Mouse (Mus musculus): ENCODE data around the gene Cdk1.

Cdk1 gene

DNA sequence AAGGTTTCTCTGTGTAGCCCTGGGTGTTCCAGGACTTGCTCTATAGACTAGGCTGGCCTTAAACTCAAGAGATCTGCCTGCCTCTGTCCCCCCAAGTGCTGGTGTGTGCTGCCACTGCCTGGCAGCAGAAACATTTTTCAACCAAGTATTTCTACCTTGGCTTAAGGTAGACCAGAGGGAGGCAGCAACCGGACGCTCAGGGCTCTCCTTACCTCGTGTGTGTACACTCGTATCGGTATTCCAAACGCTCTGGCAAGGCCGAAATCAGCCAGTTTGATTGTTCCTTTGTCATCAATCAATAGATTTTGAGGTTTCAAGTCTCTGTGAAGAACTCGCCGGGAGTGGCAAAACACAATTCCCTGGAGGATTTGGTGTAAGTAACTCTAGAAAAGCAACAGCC lies 10.4 kb downstream of the Cdk1 start:
- DNase-seq = no peak

GRCm38 (mm10) chr10:69341570-69342227 lies 11.0 kb downstream of the Cdk1 start:
- DNase-seq = no peak

GRCm38 (mm10) chr10:69340001-69340400 lies 12.7 kb downstream of the Cdk1 start:
- no peak for DNase-seq

GRCm38 (mm10) chr10:69336219-69336618 lies 16.5 kb downstream of the Cdk1 start:
- no peak for DNase-seq

- DNase-seq = no peak
These were observed 17.1 kb downstream of the Cdk1 start for GRCm38 (mm10) chr10:69335611-69336010.

DNA sequence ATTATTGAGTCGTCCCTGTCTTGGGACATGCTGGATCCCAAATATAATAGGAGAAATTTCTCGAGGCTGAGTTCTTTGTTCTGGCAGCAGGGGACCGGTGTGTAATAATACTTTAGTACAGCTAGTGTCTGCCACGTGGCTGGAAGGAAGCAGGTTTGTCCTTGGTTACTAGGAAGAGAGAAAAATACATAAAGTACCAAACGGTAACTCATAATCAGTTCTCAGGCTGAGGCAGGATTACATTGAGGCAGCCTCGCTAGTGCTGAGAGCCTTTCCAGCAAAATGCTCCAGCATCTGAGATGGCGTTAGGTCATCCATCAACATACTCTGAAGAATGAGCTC lies 17.6 kb downstream of the Cdk1 start:
- no peak for DNase-seq

DNA sequence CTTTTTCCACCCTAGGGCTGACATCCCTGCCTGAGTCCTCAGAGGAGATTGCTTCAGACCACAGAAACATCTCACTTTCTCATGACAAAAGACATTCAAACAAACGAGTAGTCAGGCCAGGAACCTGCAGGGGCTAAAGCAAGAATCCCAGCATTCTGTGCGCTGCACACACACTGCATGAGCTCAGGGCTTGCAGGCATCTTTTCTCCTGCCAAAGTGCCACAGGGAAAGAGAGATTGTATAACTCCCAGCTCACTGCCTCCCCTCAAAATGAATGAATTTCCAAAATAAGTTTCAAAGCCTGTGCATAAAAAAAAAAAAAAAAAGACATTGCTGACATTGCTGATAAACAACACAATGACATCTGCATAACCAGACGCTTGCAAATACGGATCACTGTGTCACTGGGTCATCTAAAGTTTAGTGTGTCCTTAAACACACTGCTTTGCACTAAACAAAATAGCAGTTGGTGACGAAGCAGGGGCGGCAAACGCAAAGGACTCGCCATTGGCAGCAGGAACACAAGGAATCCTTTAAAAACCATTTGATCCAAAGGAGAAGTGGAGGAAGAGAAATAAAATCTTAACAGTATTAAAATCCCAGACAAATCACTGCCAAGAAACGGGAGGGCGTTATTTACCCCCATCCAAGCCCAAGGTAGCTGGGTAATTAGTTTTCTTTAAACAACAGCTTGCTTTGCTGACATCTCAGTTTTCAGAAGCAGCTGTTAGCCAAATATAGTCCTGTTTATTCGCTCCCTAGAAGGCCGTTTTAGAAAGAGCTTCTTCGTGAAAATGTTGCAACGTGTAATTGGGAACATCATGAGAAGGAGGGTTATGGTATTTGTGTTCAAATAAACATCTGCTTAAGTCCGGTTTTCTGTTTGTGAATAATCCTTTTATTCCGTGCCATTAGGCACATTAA lies 18.2 kb downstream of the Cdk1 start:
- DNase-seq = no peak

- DNase-seq = no peak
These were observed 19.5 kb downstream of the Cdk1 start for GRCm38 (mm10) chr10:69333212-69333611.

- DNase-seq = no peak
These were observed 21.5 kb downstream of the Cdk1 start for GRCm38 (mm10) chr10:69331231-69331630.

DNA sequence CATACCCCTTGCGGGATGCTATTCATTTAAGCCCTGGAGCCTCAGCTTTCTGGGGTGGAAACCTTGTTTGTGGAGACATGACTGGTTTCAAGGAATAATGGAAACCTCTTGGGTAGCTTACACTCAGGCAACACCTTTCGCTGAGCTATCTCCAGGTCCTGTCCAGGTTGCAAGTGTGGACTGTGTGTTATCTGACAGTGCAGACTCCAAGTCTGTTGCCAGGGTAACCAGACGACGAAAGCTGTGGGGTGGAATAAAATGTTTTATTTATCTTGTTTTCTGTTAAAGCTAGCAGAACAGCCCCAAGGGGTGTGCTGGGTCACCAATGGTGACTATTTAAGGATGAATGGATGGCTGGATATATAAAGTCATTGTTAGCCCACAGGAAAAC lies 24.1 kb downstream of the Cdk1 start:
- no peak for DNase-seq

- no peak for DNase-seq
These were observed 24.6 kb downstream of the Cdk1 start for GRCm38 (mm10) chr10:69328029-69328655.

DNA sequence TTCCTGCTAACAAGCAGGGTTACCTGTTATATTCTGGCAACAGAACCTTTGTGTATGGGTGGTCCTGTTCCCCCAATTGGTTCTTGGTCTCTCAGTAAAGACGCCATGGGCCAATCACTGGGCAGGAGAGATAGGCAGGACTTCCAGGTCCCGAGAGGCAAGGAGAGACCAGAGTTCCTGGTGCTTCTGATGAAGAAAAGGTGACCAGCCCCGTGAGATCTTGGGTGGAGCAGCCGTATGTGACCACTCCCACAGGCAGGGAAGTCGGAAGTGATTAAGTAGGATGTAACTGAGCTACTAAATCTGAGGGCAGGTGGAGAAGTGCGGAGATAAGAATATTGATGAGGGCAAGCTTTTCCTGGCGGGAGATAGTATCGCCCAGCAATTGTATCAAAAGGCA lies 25.4 kb downstream of the Cdk1 start:
- no peak for DNase-seq

DNA sequence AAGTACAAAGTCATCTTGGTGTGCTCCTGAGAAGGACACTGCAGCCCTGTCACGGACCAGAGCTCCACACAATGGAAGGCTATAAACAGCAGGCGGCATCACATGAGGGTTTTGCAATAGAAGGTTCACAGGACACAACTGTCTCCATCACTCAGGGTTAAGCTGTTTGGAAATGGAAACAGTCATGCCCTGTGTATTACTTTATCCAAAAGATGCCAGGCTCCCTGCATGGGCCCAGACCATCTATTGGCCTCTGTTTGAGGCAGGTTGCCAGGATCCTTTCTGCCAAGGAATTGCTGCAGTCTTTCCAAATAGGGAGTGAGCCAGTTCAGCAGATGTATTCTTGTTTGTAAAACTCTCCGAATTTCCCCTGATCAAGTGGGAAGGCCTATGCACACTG lies 26.3 kb downstream of the Cdk1 start:
- no peak for DNase-seq

- DNase-seq = no peak
These were observed 27.9 kb downstream of the Cdk1 start for GRCm38 (mm10) chr10:69324816-69325215.

- no peak for DNase-seq
These were observed 28.8 kb downstream of the Cdk1 start for GRCm38 (mm10) chr10:69323986-69324385.

GRCm38 (mm10) chr10:69321519-69322035 lies 31.2 kb downstream of the Cdk1 start:
- DNase-seq = no peak

GRCm38 (mm10) chr10:69320667-69321518 lies 31.8 kb downstream of the Cdk1 start:
- DNase-seq = peak; percentile 92

DNA sequence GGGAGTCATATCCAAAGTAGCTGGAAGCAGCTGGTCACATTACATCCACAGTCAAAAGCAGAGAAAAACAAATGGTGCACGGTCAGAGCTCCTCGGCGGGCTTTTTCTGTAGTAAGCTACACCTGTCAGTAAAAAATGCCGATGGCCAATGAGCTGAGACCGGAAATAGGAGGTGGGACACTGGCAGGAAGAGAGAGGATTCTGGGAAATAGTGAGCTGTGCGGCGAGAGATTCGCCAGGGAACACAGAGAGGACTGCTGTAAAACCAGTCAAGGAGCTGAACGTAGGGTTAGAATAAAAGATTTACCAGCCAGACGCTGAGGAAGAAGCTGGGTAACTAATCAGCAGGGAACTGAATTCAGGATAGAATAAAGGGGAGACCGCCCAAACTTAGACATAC lies 34.2 kb downstream of the Cdk1 start:
- DNase-seq = no peak

DNA sequence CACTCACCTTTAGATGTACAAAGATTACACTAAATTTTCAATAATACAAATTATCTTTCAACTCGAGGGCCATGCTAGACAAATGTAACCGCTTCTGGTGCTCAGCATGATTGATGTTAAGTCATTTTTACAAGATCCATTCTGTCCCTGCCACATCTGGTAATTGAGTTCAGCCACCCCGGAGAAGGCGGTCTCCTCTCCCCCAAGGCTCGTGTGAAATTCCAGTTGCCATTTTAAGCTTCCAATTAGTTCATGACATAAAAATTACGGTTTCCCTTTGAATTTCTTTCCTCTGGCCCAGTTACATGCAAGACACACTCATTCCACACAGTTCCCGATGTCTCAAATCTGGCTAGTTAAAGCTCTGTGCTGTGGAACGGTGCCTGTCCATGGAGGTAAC lies 38.8 kb downstream of the Cdk1 start:
- no peak for DNase-seq

GRCm38 (mm10) chr10:69311867-69312266 lies 40.9 kb downstream of the Cdk1 start:
- no peak for DNase-seq

GRCm38 (mm10) chr10:69309109-69309508 lies 43.6 kb downstream of the Cdk1 start:
- DNase-seq = no peak

- peak; percentile 88 for DNase-seq
These were observed 45.7 kb downstream of the Cdk1 start for GRCm38 (mm10) chr10:69307067-69307466.

DNA sequence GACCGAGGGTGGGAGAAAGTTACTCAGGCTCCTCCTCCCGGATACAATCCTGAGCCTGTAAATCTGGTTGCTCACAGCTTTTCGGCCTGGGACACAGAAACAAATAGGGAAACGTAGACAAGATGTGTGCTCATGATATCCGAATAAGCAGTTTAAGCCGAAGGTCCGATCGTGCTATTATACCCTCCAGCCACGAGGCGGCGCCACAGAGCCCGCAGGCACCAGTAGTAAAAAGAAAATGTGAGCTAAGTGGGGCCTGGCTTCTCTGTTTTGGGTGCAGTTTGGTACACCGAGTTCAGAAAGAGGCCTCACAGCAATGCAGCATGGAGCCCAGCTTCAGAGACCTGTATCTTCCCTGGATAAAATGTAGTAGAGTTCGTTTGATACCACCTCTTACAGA lies 46.5 kb downstream of the Cdk1 start:
- no peak for DNase-seq
